Mouse (Mus musculus): ENCODE measurements around the gene Arhgap8. TPM values are rescaled to one million over a fixed set of nuclear protein-coding genes. Genes with fewer than 3 reads are reported as not detected.

Gene Arhgap8
- total RNA-seq, 1 experiment: 11.6 TPM

DNA sequence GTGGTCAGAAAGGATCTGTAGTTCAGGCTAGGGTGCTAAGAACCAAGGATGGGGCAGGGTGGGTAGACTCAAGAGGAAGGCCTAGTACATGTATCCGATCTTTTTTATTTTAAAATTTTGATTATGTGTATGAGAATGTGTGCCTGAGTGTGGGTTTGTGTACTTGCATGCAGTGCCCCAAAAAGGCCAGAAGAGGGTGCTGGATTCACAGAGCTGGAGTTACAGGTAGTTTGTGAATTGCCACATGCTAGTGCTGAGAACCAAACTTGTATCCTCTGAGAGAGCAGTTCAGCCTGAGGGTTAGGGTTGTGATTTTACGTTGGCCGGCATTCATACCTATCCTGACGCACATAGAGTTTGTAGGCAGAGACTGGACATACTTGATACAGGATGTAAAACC is 40.8 kb upstream of the Arhgap8 start:
- peak; percentile 36; the same call in 1 of the 2 replicates for TF ChIP-seq ZC3H11A (IDR thresholded peaks at IDR 0.05; ENCODE audit: borderline replicate concordance, low read depth, low read length)
- TF ChIP-seq CHD2 (IDR thresholded peaks at IDR 0.05; ENCODE audit: low read depth, low read length): no peak
- in situ Hi-C loops (cut with MboI; ENCODE audit: low sequenced_read_pairs in 2 of 2, unreplicated experiment in 2 of 2): loop anchor here in 1 of 2 experiments (10.0 kb wide), 1 partner anchor 246 kb away; the partner anchor contains the start of genes Gm29666 and Nup50
- DNase-seq (ENCODE audit: low read depth, low spot score): no peak
- Histone ChIP-seq H3K9me3 (ENCODE audit: control insufficient read depth, insufficient read depth, low read depth, low read length) (no peaks in the 10 kb centered on the region), H3K27ac (ENCODE audit: insufficient read depth, low read depth, low read length, poor library complexity, severe bottlenecking) (no peak overlapping the region), H3K36me3 (ENCODE audit: control insufficient read depth, insufficient read depth, low read length, poor library complexity, severe bottlenecking) (no peaks in the 10 kb centered on the region), H3K9ac (ENCODE audit: insufficient read depth, low read depth, low read length, poor library complexity, severe bottlenecking) (no peak overlapping the region), H3K4me3 (ENCODE audit: insufficient read depth in 1 of 2, low read depth in 1 of 2, low read length in 2 of 2, poor library complexity in 1 of 2, severe bottlenecking in 1 of 2) (no peak overlapping the region), H3K4me1 (ENCODE audit: control insufficient read depth in 2 of 2, insufficient read depth in 2 of 2, low read length in 2 of 2, poor library complexity in 1 of 2) (peaks cover 0 to 26% of the 10 kb centered on the region in 2 experiments; a peak in 3 of 4 replicates)

GRCm38 (mm10) chr15:84679794-84680193 is 40.1 kb upstream of the Arhgap8 start:
- Histone ChIP-seq H3K9ac (ENCODE audit: insufficient read depth, low read depth, low read length, poor library complexity, severe bottlenecking) (no peak overlapping the region), H3K4me1 (ENCODE audit: control insufficient read depth in 2 of 2, insufficient read depth in 2 of 2, low read length in 2 of 2, poor library complexity in 1 of 2) (peaks cover 0 to 21% of the 10 kb centered on the region in 2 experiments; a peak in 3 of 4 replicates)
- DNase-seq (ENCODE audit: low read depth, low spot score): no peak

GRCm38 (mm10) chr15:84680545-84681454 is 39.1 kb upstream of the Arhgap8 start:
- Histone ChIP-seq H3K9me3 (ENCODE audit: control insufficient read depth, insufficient read depth, low read depth, low read length) (no peaks in the 10 kb centered on the region), H3K4me3 (ENCODE audit: insufficient read depth in 1 of 2, low read depth in 1 of 2, low read length in 2 of 2, poor library complexity in 1 of 2, severe bottlenecking in 1 of 2) (peak overlapping the region; percentile 72 to 87), H3K9ac (ENCODE audit: insufficient read depth, low read depth, low read length, poor library complexity, severe bottlenecking) (peak overlapping the region; percentile 76), H3K4me1 (ENCODE audit: control insufficient read depth in 2 of 2, insufficient read depth in 2 of 2, low read length in 2 of 2, poor library complexity in 1 of 2) (peaks cover 0 to 18% of the 10 kb centered on the region in 2 experiments; a peak in 2 of 4 replicates), H3K36me3 (ENCODE audit: control insufficient read depth, insufficient read depth, low read length, poor library complexity, severe bottlenecking) (no peaks in the 10 kb centered on the region), H3K27ac (ENCODE audit: insufficient read depth, low read depth, low read length, poor library complexity, severe bottlenecking) (no peak overlapping the region)
- DNase-seq (ENCODE audit: low read depth, low spot score): peak; percentile 81
- in situ Hi-C loops (cut with MboI; ENCODE audit: low sequenced_read_pairs in 2 of 2, unreplicated experiment in 2 of 2): no loop called here
- TF ChIP-seq MAFK (IDR thresholded peaks at IDR 0.05; ENCODE audit: insufficient read depth, low read depth, low read length): no peak

More at GRCm38 (mm10) chr15:84679794-84680193, 40.1 kb upstream of the Arhgap8 start:
- TF ChIP-seq ZNF384 (IDR thresholded peaks at IDR 0.05; ENCODE audit: low read depth, low read length) (no peak), CHD2 (IDR thresholded peaks at IDR 0.05; ENCODE audit: low read depth, low read length) (no peak), MAFK (IDR thresholded peaks at IDR 0.05; ENCODE audit: insufficient read depth, low read depth, low read length) (no peak), HCFC1 (IDR thresholded peaks at IDR 0.05; ENCODE audit: borderline replicate concordance, insufficient read depth, low read length) (no peak), ZC3H11A (IDR thresholded peaks at IDR 0.05; ENCODE audit: borderline replicate concordance, low read depth, low read length) (no peak)
- H3K9me3 ChIP-seq (ENCODE audit: control insufficient read depth, insufficient read depth, low read depth, low read length): no peaks in the 10 kb centered on the region
- in situ Hi-C loops (cut with MboI; ENCODE audit: low sequenced_read_pairs in 2 of 2, unreplicated experiment in 2 of 2): loop anchor here in 1 of 2 experiments (10.0 kb wide), 1 partner anchor 245 kb away; the partner anchor contains the start of genes Gm29666 and Nup50
- no peak overlapping the region for H3K27ac ChIP-seq (ENCODE audit: insufficient read depth, low read depth, low read length, poor library complexity, severe bottlenecking)
- no peak overlapping the region for H3K4me3 ChIP-seq (ENCODE audit: insufficient read depth in 1 of 2, low read depth in 1 of 2, low read length in 2 of 2, poor library complexity in 1 of 2, severe bottlenecking in 1 of 2)
- H3K36me3 ChIP-seq (ENCODE audit: control insufficient read depth, insufficient read depth, low read length, poor library complexity, severe bottlenecking): no peaks in the 10 kb centered on the region

- peak overlapping the region; percentile 72 to 87 for H3K4me3 ChIP-seq (ENCODE audit: insufficient read depth in 1 of 2, low read depth in 1 of 2, low read length in 2 of 2, poor library complexity in 1 of 2, severe bottlenecking in 1 of 2)
- H3K36me3 ChIP-seq (ENCODE audit: control insufficient read depth, insufficient read depth, low read length, poor library complexity, severe bottlenecking): no peaks in the 10 kb centered on the region
- no peaks in the 10 kb centered on the region for H3K9me3 ChIP-seq (ENCODE audit: control insufficient read depth, insufficient read depth, low read depth, low read length)
- H3K9ac ChIP-seq (ENCODE audit: insufficient read depth, low read depth, low read length, poor library complexity, severe bottlenecking): peak overlapping the region; percentile 13; the same call in 1 of the 2 replicates
- H3K27ac ChIP-seq (ENCODE audit: insufficient read depth, low read depth, low read length, poor library complexity, severe bottlenecking): no peak overlapping the region
- peaks cover 0 to 18% of the 10 kb centered on the region in 2 experiments; a peak in 2 of 4 replicates for H3K4me1 ChIP-seq (ENCODE audit: control insufficient read depth in 2 of 2, insufficient read depth in 2 of 2, low read length in 2 of 2, poor library complexity in 1 of 2)
- DNase-seq (ENCODE audit: low read depth, low spot score): no peak
- in situ Hi-C loops (cut with MboI; ENCODE audit: low sequenced_read_pairs in 2 of 2, unreplicated experiment in 2 of 2): no loop called here
- no peak for TF ChIP-seq CHD2 (IDR thresholded peaks at IDR 0.05; ENCODE audit: low read depth, low read length)
- 0 out of 2 replicates have a peak, but pooled peaks have one; percentile 37 for TF ChIP-seq ZNF384 (IDR thresholded peaks at IDR 0.05; ENCODE audit: low read depth, low read length)
Observed at GRCm38 (mm10) chr15:84681455-84682193, 38.2 kb upstream of the Arhgap8 start.
